Mouse (Mus musculus) myocyte (in vitro differentiated cells): Measurements from ENCODE around the gene Bricd5. TPM values are rescaled to one million over a fixed set of nuclear protein-coding genes. Genes with fewer than 3 reads are reported as not detected.
A peak's percentile ranks its signal among the peaks of the same experiment; 100 is the strongest.

Experiments
- H3K27me3 ChIP-seq: one replicate; pipeline ENCODE4 v1.6.1; 2011; ENCODE audit not compliant: control insufficient read depth, insufficient read depth, insufficient read length
- H3K36me3 ChIP-seq: one replicate; pipeline ENCODE4 v1.6.1; 2011; ENCODE audit not compliant: control insufficient read depth, insufficient read depth
- H3K4me2 ChIP-seq: one replicate; pipeline ENCODE4 v1.6.1; 2011; ENCODE audit warnings: low read depth, control low read depth
- H3K4me3 ChIP-seq: one replicate; pipeline ENCODE4 v1.5.1; 2011; ENCODE audit warnings: mild to moderate bottlenecking, control low read depth, moderate library complexity
- H3K79me2 ChIP-seq: one replicate; pipeline ENCODE4 v1.6.1; 2011; ENCODE audit not compliant: control insufficient read depth, insufficient read depth
- H3ac ChIP-seq: one replicate; pipeline ENCODE4 v1.6.1; 2011; ENCODE audit not compliant: control insufficient read depth, insufficient read length
- CEBPB ChIP-seq: IDR thresholded peaks from 2 replicates; pipeline ENCODE4 v1.6.1; 2011; ENCODE audit warnings: mild to moderate bottlenecking, moderate library complexity; ENCODE audit not compliant: poor library complexity, insufficient read depth, severe bottlenecking
- E2F4 ChIP-seq: IDR thresholded peaks from one replicate; pipeline ENCODE4 v1.6.1; 2011; ENCODE audit warnings: mild to moderate bottlenecking, control low read depth, moderate library complexity; ENCODE audit not compliant: insufficient read depth
- MAX ChIP-seq: IDR thresholded peaks from one replicate; pipeline ENCODE4 v1.6.1; 2011; ENCODE audit warnings: low read depth, mild to moderate bottlenecking, control low read depth
- MYOD1 ChIP-seq, 3 experiments: IDR thresholded peaks; one replicate each; pipeline ENCODE4 v1.6.1; 2011; ENCODE audit warnings: control low read depth in 2 of 3, low read depth in 2 of 3, mild to moderate bottlenecking in 2 of 3, moderate library complexity in 1 of 3; ENCODE audit not compliant: insufficient read length in 2 of 3, control insufficient read depth in 1 of 3
- MYOG ChIP-seq, 3 experiments: IDR thresholded peaks; one replicate each; pipeline ENCODE4 v1.6.1; 2011; ENCODE audit warnings: control low read depth in 2 of 3, low read depth in 2 of 3, mild to moderate bottlenecking in 2 of 3; ENCODE audit not compliant: insufficient read length in 2 of 3, control insufficient read depth in 1 of 3, insufficient read depth in 1 of 3
- POLR2A ChIP-seq: IDR thresholded peaks from one replicate; pipeline ENCODE4 v1.6.1; 2011; ENCODE audit warnings: low read depth, mild to moderate bottlenecking, control low read depth, moderate library complexity; ENCODE audit not compliant: insufficient read length
- POLR2AphosphoS2 ChIP-seq: IDR thresholded peaks from one replicate; pipeline ENCODE4 v1.6.1; 2011; ENCODE audit warnings: low read depth, control low read depth; ENCODE audit not compliant: insufficient read length
- REST ChIP-seq: IDR thresholded peaks from one replicate; pipeline ENCODE4 v1.6.1; 2011; ENCODE audit warnings: mild to moderate bottlenecking, control low read depth, moderate library complexity; ENCODE audit not compliant: insufficient read depth, insufficient read length
- SRF ChIP-seq: IDR thresholded peaks from one replicate; pipeline ENCODE4 v1.6.1; 2011; ENCODE audit warnings: low read depth; ENCODE audit not compliant: control insufficient read depth, insufficient read length
- TCF12 ChIP-seq: IDR thresholded peaks from one replicate; pipeline ENCODE4 v1.6.1; 2011; ENCODE audit warnings: mild to moderate bottlenecking, control low read depth; ENCODE audit not compliant: poor library complexity, insufficient read depth, severe bottlenecking
- TCF3 ChIP-seq: IDR thresholded peaks from one replicate; pipeline ENCODE4 v1.6.1; 2011; ENCODE audit warnings: low read depth, control low read depth; ENCODE audit not compliant: insufficient read length
- USF1 ChIP-seq: IDR thresholded peaks from one replicate; pipeline ENCODE4 v1.6.1; 2011; ENCODE audit warnings: low read depth, mild to moderate bottlenecking, control low read depth, moderate library complexity
- polyA plus RNA-seq: library from polyadenylated mRNA; unstranded; fragments of >200 nt; fragmentation: generic; extraction: Trizol; gene quantifications from one replicate; pipeline ENCODE4 v1.2.1, GENCODE M21; 2012; ENCODE audit warnings: missing spikeins

Bricd5 gene
- polyA plus RNA-seq, 1 experiment = 0.53 TPM

GRCm38 (mm10) chr17:24476022-24476776 is 2.5 kb downstream of the Bricd5 start:
- peak in 1 of 3 experiments; percentile 40 for TF ChIP-seq MYOD1 (IDR thresholded peaks at IDR 0.05; ENCODE audit: control insufficient read depth in 1 of 3, insufficient read length in 2 of 3, low read depth in 2 of 3)
- no peak for TF ChIP-seq E2F4
- H3K4me3 ChIP-seq = no peak overlapping the region
- peaks cover 18% of the 10 kb centered on the region for H3K36me3 ChIP-seq
- no peaks in the 10 kb centered on the region for H3K27me3 ChIP-seq
- H3K79me2 ChIP-seq = peaks cover 23% of the 10 kb centered on the region
- H3ac ChIP-seq = no peak overlapping the region
- H3K4me2 ChIP-seq = no peak overlapping the region

- H3K4me3 ChIP-seq = peak overlapping the region; percentile 56
- H3K36me3 ChIP-seq = peaks cover 18% of the 10 kb centered on the region
- TF ChIP-seq REST (no peak), E2F4 (no peak), SRF (no peak), MAX (no peak), USF1 (no peak), MYOG (IDR thresholded peaks at IDR 0.05; ENCODE audit: control insufficient read depth in 1 of 3, insufficient read depth in 1 of 3, insufficient read length in 2 of 3, low read depth in 2 of 3) (no peak), TCF12 (no peak), MYOD1 (IDR thresholded peaks at IDR 0.05; ENCODE audit: control insufficient read depth in 1 of 3, insufficient read length in 2 of 3, low read depth in 2 of 3) (no peak), POLR2AphosphoS2 (no peak), POLR2A (no peak), TCF3 (no peak), CEBPB (no peak)
- peak overlapping the region; percentile 95 for H3K4me2 ChIP-seq
- no peak overlapping the region for H3ac ChIP-seq
- H3K27me3 ChIP-seq = no peaks in the 10 kb centered on the region
- H3K79me2 ChIP-seq = peaks cover 11% of the 10 kb centered on the region
These were observed 3.6 kb downstream of the Bricd5 start for GRCm38 (mm10) chr17:24477053-24477984.

- Histone ChIP-seq H3K4me3 (peak overlapping the region; percentile 56), H3K79me2 (peaks cover 6% of the 10 kb centered on the region), H3ac (peak overlapping the region; percentile 26), H3K4me2 (peak overlapping the region; percentile 95), H3K36me3 (peaks cover 18% of the 10 kb centered on the region), H3K27me3 (no peaks in the 10 kb centered on the region)
- TF ChIP-seq REST (no peak), CEBPB (no peak), MYOD1 (IDR thresholded peaks at IDR 0.05; ENCODE audit: control insufficient read depth in 1 of 3, insufficient read length in 2 of 3, low read depth in 2 of 3) (no peak), MAX (no peak), TCF3 (no peak), SRF (no peak), USF1 (no peak), TCF12 (no peak), POLR2AphosphoS2 (no peak), E2F4 (no peak), MYOG (IDR thresholded peaks at IDR 0.05; ENCODE audit: control insufficient read depth in 1 of 3, insufficient read depth in 1 of 3, insufficient read length in 2 of 3, low read depth in 2 of 3) (no peak), POLR2A (no peak)
These were observed 4.4 kb downstream of the Bricd5 start for GRCm38 (mm10) chr17:24477985-24478600.

- Histone ChIP-seq H3K4me3 (peak within 1 kb of the TSS; percentile 56), H3K79me2 (peaks cover 6% of the 10 kb centered on the region), H3K4me2 (peak within 1 kb of the TSS; percentile 95), H3K27me3 (no peaks in the 10 kb centered on the region), H3ac (peak within 1 kb of the TSS; percentile 26), H3K36me3 (peaks cover 18% of the 10 kb centered on the region)
- TF ChIP-seq MYOD1 (IDR thresholded peaks at IDR 0.05; ENCODE audit: control insufficient read depth in 1 of 3, insufficient read length in 2 of 3, low read depth in 2 of 3) (peak in 1 of 3 experiments; percentile 18), REST (no peak), MYOG (IDR thresholded peaks at IDR 0.05; ENCODE audit: control insufficient read depth in 1 of 3, insufficient read depth in 1 of 3, insufficient read length in 2 of 3, low read depth in 2 of 3) (no peak), USF1 (no peak), CEBPB (0 out of 2 replicates have a peak, but pooled peaks have one; percentile 10), TCF3 (no peak), POLR2A (peak; percentile 88), POLR2AphosphoS2 (peak; percentile 80), SRF (peak; percentile 77), TCF12 (no peak)
These were observed 5.1 kb downstream of the Bricd5 start, which contains the start of gene Mlst8 for GRCm38 (mm10) chr17:24478663-24479380. Gene Mlst8 (minus strand): TSS chr17:24479078.
